Mouse (Mus musculus) G1E (cell line): ENCODE measurements around the gene H3f3b.

Experiments
- CTCF ChIP-seq: IDR thresholded peaks from 2 replicates; pipeline ENCODE4 v1.5.1; 2012; ENCODE audit warnings: low read depth, low read length, inconsistent platforms, mixed read lengths
- GATA1 ChIP-seq: IDR thresholded peaks from 2 replicates; pipeline ENCODE4 v1.6.1; 2012; ENCODE audit warnings: borderline replicate concordance, low read length, inconsistent platforms, mixed read lengths
- GATA2 ChIP-seq: IDR thresholded peaks from 2 replicates; pipeline ENCODE4 v1.6.1; 2012; ENCODE audit warnings: low read depth, low read length, inconsistent platforms, borderline replicate concordance
- POLR2AphosphoS5 ChIP-seq: IDR thresholded peaks from 2 replicates; pipeline ENCODE4 v1.6.1; 2012; ENCODE audit warnings: low read depth, low read length, inconsistent platforms; ENCODE audit not compliant: insufficient replicate concordance

DNA sequence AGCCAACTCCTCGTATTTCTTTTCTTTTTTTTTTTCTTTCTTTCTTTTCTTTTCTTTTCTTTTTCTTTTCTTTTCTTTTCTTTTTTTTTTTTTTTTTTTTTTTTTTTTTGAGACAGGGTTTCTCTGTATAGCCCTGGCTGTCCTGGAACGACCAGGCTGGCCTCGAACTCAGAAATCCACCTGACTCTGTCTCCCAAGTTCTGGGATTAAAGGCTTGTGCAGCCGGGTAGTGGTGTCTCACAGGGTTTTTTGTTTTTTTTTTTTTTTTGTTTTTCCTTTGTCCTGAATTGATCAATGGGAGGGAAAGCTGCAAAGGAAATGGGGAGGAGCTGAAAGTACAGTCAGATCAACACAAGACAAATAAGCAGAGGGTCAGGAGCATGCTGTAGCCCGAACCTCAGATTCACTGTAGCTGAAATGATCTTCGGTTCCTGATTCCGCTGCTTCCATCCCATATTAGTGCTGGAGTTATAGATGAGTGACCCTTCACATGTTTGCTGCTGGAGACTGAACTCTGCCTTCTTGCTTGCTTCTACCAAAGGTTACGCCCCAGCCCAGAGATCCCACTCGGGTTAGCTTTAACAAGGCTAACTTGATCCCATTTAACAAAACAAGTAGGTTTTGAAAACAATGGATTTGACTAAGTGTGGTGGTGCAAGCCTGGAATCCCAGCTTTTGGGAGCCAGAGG lies 559 bp upstream of the H3f3b start:
- TF ChIP-seq GATA1 (no peak), CTCF (no peak), POLR2AphosphoS5 (no peak), GATA2 (no peak)
